Mouse (Mus musculus): Measurements from ENCODE around the gene Vps37b.
"Not testable (repeated sequence)": the region's sequence is repeated elsewhere in the genome, so short reads cannot be mapped to it uniquely, and the experiment has no call there.

Vps37b gene

GRCm38 (mm10) chr5:124032001-124032508, at the start of gene Vps37b:
Gene Vps37b, minus strand, starts transcription at chr5:124032270.
- in situ Hi-C loops (cut with MboI) = no loop called here

GRCm38 (mm10) chr5:124079880-124080279, 47.8 kb upstream of the Vps37b start:
- in situ Hi-C loops (cut with MboI) = loop anchor here (5.0 to 25.0 kb wide), 3 partner anchors 78 to 343 kb away; partner anchors contain the start of genes Kntc1 and Rsrc2

DNA sequence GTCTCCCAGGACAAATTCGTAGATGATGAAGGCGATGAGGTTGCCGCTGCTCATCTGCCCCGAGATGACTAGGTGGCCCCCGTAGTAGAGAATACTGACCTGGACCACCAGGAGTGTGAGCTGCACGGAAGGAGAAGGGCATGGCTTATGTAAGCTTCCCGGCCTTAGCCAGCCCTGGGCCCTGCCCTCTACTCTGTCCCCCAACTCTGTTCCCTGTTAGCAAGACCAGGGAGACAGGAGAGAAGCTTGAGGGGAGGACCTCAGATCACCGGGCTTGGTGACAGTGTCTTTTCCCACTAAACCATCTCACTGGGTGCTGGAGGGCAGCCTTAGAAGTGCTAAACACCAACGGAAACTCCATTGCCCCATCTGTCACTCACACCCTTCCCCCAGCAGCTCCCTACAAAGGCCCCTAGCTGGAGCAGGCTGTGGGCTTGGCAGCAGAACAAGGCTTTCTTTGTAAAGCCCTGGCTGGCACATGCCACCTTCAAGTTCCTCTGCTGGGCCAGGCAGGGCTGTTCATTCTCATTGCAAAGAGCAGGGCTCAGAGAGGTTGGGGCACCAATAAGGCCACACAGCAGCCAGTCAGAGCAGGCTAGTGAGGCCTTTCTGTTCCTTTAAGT, 46.8 kb upstream of the Vps37b start:
- in situ Hi-C loops (cut with MboI) = loop anchor here (25.0 kb wide), 1 partner anchor 342 kb away; the partner anchor contains the start of genes Kntc1 and Rsrc2

GRCm38 (mm10) chr5:124077856-124078460, 45.9 kb upstream of the Vps37b start:
- in situ Hi-C loops (cut with MboI) = loop anchor here (25.0 kb wide), 1 partner anchor 341 kb away; the partner anchor contains the start of genes Kntc1 and Rsrc2

DNA sequence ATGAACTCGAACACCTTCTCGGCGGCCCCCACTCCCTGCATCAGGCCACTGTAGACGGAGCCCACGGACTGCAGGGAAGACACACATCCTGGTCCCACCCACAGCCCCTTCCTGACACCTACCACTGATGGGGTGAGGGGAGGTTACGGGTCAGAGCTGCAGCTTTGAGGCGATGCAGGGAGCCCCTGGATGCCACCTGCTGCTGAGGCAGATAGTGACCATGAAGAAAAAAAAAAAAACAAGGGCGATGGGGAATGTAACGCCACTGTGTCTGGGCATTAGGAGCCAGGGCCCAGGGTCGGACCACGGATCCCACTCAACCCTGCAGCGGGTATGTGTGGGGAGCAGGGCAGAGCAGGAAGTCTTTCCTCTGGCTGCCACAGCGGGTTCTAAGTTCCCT, 45.2 kb upstream of the Vps37b start:
- in situ Hi-C loops (cut with MboI) = loop anchor here (25.0 kb wide), 1 partner anchor 340 kb away; the partner anchor contains the start of genes Kntc1 and Rsrc2

GRCm38 (mm10) chr5:124076559-124076958, 44.5 kb upstream of the Vps37b start:
- in situ Hi-C loops (cut with MboI) = loop anchor here (25.0 kb wide), 1 partner anchor 339 kb away; the partner anchor contains the start of genes Kntc1 and Rsrc2

- in situ Hi-C loops (cut with MboI) = loop anchor here (25.0 kb wide), 1 partner anchor 338 kb away; the partner anchor contains the start of genes Kntc1 and Rsrc2
Measured at GRCm38 (mm10) chr5:124075716-124076115, 43.6 kb upstream of the Vps37b start.

DNA sequence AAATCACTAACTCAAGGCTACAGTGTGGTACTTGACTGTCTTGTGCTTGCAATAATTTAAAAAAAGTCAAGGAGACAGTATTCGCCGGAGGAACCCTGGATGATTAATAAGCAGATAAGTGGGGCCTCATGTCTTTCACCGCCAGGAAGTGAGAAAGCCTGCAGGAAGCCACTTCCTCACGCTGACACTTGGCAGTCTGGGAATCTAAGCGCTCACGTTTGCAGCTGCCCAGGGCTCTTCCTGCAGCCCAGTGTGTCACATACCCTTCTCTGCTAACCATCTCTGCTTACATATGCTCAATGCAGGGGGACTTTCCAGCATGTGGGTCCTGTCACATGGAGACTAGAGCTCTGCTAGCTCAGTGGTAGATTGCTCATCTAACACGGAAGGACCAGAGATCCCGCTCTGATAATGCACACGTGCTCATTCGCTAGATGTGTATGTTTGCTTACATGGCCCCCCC, 42.8 kb upstream of the Vps37b start:
- in situ Hi-C loops (cut with MboI) = loop anchor here (25.0 kb wide), 1 partner anchor 338 kb away; the partner anchor contains the start of genes Kntc1 and Rsrc2

DNA sequence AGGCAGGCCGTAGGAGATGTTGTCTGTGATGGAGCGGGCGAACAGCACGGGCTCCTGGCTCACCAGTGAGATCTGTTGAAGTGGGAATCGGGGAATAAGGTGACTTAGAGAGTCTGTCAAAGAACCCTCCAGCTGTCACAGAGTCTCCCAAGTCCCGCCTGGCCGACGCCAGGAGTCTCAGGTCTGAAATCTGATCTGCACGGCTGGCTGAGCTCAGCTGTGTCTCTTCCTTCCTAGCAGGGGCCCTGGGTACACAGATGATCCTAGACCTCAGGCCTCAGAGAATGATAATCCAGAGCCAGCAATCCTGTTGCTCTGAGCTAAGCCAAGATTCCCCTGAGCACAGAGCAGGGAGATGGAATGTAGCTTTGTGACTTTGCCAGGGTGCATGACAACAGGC, 41.6 kb upstream of the Vps37b start:
- in situ Hi-C loops (cut with MboI) = no loop called here

- in situ Hi-C loops (cut with MboI) = no loop called here
Measured at GRCm38 (mm10) chr5:124069657-124070056, 37.6 kb upstream of the Vps37b start.

- in situ Hi-C loops (cut with MboI) = no loop called here
Measured at GRCm38 (mm10) chr5:124062037-124062824, 30.2 kb upstream of the Vps37b start.

- in situ Hi-C loops (cut with MboI) = no loop called here
Measured at GRCm38 (mm10) chr5:124059677-124060076, 27.6 kb upstream of the Vps37b start.

DNA sequence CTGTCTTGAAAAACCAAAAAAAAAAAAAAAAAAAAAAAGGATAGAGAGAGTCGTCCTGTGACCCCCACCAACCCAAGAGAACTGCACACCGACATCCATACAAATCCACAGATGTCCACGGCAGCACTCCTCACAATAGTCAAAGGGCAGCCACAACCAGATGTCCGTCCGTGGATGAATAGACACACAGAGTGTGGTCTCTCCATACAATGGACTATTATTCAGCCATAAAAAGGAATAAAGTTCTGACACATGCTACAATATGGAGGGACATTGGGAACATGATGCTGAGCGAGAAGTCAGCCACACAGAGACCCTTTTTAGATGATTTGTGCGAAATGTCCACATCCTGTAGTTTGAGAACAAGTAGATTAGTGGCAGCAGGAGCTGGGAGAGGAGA, 26.7 kb upstream of the Vps37b start:
- in situ Hi-C loops (cut with MboI) = no loop called here

GRCm38 (mm10) chr5:124056956-124057355, 24.9 kb upstream of the Vps37b start:
- in situ Hi-C loops (cut with MboI) = no loop called here

- in situ Hi-C loops (cut with MboI) = no loop called here
Measured at GRCm38 (mm10) chr5:124056219-124056618, 24.1 kb upstream of the Vps37b start.

GRCm38 (mm10) chr5:124052641-124053040, 20.6 kb upstream of the Vps37b start:
- in situ Hi-C loops (cut with MboI) = not testable (repeated sequence)

DNA sequence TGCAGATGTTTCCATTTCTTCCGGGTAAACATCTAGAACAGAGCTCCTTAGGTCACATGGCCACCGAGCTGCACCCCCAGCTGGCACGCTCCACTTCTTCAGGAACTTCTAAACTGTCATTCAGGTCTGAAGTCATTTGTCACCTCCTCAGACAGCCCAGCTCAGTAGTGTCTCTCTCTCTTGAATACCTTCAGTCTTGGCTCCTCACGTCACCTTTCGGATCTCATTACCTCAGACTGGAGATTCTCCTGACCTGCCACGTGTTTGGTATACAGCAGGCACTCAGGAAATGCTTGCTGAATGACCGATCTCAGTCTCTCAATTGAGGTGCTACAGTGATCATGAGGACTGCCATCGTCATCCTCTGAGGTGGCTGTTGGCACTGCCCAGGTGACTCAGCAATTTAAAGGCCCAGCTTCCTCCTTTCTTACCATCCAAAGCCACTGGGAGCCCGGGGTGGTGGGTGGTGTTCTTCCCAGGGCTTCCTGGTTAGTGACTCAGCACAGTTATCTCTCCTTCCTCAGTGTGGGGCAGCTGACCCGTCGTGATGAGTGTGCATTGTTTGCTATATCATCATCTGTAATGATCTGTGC, 19.9 kb upstream of the Vps37b start:
- in situ Hi-C loops (cut with MboI) = no loop called here

- in situ Hi-C loops (cut with MboI) = no loop called here
Measured at GRCm38 (mm10) chr5:124050095-124051050, 18.3 kb upstream of the Vps37b start.

- in situ Hi-C loops (cut with MboI) = no loop called here
Measured at GRCm38 (mm10) chr5:124049249-124050045, 17.4 kb upstream of the Vps37b start.

Data from mature B cell (primary cell).